Mouse (Mus musculus) ovary, postnatal 36 days (tissue): ENCODE results near the gene Ablim1.
A peak's percentile ranks its signal among the peaks of the same experiment; 100 is the strongest.

Source experiments
- DNase-seq: peaks from one replicate; pipeline ENCODE4 v3.0.0; 2022; ENCODE audit warnings: low spot score, mixed read lengths

Gene Ablim1

DNA sequence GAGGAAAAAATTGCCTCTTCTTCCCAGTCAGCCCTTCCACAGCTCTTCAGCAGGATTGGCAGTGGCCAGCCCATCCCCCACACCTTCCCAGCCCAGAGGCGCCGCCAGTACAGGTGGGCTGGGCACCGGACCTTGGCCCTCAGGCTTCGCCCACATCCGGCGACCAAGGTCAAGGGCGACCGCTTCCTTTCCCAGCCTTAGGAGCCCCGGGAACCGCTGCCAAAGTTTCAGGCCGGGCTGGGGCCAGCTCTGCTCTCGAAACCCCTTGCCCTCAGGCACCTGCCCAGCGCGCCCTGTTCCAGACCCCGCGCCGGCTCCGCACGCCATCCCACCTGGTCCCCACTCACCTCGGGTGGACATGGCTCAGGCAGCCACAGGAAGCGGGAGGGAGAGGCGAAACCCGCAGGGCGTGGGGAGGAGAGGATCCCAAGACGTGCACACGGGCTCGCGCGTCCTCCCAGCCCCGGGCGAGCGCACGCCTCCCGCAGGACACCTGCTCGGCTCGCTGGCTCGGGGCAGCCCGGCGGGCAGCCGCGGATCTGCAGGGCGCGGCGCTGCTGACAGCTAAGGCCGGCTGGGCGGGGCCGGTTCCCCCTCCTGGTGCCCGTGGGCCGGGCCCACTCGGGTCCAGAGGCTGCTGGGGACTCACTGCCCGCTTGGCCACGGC, at the start of gene Ablim1:
TSS of gene Ablim1 (minus strand) at position 574 of the 667 bp plus-strand sequence.
- DNase-seq = peak; percentile 60

DNA sequence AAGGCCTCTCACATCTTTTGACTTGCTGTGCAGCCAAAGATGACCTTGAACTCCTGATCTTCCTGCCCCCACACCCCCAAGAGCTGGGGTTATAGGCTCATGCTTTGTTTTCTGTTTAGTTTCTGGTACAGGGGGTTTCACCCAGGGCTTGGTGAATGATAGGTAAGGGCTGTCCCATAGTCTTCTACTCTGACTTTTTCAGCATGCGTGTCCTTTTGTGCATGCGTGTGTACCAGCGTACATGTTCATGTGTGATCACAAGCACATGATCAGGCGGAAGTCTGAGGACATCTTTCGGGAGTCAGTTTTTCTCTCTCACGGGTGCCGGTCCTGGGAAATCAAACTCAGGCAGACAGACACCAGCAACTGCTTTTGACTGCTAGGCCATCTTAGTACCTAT, 48.8 kb upstream of the Ablim1 start:
- DNase-seq = no peak

DNA sequence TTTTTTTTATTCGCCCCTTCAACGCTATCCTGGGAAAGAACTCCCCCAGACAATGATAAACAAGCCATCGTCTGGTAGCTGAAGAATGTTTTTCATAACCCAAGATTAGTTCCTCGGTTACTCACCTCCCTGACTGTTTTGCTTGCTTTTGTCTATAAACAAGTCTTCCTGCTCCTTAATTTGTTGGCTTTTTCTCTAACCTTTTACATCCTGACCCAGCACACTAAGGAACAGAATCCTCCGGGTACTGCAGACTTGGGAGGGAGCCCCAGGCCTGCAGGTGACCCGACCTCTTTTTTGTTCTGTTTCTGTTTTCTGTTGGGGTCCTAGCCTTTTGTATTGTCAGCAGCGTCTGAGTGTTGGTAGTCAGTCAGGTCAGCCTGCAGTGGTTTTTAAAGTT, 48.4 kb upstream of the Ablim1 start:
- DNase-seq = no peak

DNA sequence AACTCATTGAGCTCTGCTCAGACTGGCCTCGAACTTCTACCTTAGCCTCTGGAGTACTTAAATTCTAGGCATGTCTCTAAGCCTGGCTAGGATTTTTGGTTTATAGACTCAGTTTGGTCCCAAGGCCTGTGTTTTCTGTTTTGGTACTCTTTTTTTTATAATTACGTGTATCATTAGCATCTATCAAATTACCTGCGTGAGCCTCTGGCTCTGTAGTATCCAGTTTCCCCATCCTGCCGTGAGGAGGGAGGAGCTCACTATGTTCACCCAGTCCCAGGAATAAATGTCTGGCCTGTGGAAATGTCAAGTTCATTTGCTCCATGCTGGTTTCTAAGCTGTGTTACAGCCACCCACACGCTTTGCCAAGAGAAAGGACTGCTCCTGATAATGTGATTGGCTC, 47.9 kb upstream of the Ablim1 start:
- no peak for DNase-seq

DNA sequence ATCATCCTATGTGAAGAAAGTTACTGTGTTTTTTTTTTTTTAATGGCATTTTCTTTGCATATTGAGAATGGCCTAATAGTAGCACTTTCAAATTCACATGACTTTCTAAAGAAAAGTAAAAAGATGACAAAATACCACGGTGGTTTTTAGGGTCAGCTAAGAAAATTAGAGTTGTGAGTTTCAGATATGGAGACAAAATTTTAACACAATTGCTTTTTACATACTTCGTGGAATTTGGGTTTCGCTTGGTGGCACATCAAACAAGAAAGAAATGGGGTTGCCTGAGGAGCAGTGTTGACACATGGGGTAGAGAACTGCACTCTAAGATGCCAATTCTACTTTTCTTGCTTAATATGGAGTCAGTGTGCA, 47.2 kb upstream of the Ablim1 start:
- DNase-seq = no peak

DNA sequence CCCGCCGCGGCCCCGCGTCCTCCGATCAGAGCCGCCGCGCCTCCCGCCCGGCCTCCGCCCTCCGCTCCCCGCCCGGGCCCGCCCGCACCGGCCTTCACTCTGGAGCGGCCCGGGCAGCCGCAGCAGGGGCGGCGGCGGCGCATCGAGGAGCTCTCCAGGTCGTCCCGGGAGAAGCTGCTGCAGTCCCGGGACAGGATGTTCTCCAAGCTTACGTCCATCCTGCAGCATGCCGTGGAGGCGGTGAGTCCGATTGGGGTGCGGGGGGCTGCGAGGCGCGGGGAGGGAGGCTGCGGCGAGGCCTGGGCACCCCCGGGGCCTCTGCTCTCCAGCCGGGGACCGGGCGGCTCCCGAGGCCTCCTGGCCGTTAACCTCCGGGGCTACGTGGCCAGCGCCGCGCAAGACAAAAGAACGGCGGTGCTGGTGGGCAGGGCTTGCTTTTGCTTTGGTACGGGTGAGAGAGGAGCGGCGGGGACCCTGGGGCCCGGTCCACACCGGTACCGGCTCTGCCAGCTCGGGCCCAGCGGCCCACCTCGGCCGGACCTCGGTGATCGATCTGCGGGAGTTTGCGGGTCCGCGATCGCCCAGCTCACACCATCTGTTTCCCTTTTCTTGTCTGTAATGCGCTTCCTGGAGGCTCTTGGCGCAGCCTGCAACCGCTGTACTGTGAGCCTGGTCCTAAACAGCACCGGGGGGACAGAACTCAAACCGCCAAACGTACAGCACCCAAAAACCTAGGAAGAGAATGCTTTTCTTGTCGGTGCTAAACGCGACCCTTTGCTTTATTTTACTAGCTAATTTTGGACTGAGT, 46.6 kb upstream of the Ablim1 start:
- DNase-seq = peak; percentile 69

DNA sequence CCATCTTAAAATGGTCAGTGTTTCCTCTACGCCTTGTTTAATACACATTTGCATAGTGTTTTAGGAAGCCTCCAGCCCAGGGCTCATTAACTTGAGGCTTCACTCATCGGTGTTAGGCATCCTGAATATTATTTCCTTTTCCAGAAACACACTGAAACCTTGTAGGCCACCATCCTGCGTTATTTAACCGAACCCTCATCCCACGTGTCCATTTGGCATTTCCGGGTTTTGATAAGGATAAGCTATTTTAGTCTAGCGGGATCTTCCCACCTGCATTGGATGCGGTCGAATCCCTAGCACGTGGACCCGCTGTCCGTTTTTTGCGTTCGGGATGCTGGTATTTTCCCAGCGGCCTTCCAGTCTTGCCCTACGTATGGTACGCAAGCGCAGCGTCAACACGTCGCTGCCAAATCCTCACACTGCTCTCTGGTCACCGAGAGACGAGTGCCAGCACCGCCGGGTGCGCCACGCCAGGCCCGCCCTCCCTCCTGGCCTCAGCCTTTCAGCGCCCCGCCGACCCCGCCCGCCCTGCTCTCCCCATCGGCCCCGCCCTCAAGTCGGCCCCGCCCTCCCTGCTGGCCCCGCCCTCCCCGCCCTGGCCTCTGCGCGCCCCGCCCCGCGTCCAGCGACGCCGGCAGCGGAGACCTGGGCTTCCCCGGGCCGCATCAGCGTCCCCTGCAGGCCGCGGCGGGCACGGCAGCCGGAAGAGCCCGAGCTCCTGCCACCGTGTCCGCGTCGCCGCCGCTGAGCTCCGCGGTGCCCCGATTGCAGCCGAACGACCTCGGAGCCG, 45.8 kb upstream of the Ablim1 start, which contains the start of gene Fam160b1:
TSS of gene Fam160b1 (plus strand) at position 340 of the 790 bp plus-strand sequence.
- DNase-seq = peak; percentile 95

DNA sequence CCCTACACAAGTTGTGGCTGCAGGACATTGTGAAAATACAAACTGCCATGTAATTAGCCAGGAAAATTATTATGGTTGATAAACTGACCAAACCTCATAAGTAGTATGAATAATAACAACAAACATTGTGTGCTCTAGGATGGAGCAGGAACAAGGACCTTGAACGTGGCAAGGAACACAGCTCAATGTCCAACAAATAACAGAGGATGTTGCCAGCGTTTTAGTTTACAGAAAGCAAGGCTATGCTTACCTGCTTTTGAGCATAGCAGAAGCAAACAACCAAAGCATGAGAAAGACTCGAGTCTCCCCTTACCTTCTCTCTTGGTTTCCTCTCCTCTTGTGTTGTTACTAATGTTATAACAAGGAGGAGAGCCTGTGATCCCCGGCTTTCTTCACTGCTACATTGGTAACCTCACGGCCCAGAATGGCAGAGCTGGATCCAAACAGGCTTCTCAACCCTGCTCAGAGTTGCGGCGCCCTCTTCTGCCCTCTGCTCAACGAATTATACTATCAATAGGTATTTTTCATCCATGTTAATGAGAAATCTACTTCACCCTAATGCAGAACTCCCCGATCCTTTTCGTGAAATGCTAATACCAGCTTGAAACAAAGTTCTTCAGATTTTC, 45.1 kb upstream of the Ablim1 start:
- DNase-seq = peak; percentile 38

DNA sequence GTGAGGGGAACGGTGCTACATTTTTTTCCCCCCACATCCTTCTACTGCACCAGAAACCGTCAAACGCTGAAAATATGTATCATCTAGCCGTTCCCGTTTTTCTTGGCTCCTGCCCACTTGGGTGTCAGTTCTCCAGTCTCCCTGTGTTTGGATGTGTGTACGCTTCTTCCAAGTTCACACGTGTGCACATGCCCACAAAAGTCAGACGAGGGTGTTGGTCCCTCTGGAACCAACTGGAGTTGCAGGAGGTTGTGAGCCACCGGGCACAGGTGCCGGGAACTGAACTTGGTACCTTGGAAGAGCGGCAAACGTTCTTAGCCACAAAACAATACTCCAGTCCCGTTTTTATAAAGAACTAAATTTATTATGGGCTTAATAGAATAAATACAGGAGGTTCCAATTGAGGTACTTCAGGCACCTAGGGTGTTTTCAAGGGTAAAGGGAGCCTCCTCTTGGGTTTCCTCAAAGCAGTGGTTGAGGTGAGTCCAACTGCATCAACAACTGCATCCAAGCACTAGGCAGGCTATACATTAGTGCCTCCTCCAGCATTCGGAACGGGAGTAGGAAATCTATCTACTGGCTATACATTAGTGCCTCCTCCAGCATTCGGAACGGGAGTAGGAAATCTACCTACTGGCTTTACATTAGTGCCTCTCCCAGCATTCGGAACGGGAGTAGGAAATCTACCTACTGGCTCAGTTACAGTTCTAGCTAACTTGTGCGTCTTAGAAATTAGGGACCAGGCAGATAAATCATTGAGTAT, 44.3 kb upstream of the Ablim1 start:
- no peak for DNase-seq

DNA sequence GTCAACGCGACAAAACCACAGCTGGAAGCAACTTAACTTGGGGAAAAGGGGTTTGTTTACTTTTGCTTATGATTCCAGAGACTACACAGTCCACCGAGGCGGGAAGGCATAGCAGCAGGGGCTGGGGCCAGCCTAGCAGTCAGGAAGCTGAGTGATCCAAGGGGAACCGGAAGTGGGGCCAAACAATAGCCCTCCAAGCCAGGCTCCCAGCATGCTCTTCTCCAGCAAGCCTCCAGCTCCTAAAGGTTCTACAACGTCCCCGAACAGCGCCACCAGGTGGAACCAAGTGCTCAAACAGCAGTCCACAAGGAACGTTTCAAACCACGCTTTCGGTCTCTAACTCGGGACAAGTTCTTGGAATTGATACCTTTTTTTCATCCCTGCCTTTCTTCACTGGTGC, 43.6 kb upstream of the Ablim1 start:
- peak; percentile 59 for DNase-seq

DNA sequence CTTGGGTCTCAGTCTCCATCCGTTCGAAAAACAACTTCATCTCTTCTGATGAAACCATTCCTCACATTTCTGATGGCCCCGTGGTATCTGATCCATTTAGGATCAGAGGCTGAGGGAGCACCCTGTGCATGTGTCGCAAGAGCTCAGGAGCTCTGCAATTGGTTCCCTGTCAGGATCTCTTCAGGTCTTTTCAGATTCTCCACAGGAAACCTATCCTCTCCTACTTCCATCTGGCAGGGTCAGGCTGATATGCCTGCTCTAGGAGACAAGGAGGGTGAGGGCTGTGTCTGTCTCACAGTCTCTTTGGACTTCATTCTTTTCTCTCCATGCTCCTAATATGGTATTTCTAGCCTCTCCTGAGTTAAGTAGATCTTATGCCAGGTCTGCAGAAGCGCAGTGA, 43.1 kb upstream of the Ablim1 start:
- no peak for DNase-seq

DNA sequence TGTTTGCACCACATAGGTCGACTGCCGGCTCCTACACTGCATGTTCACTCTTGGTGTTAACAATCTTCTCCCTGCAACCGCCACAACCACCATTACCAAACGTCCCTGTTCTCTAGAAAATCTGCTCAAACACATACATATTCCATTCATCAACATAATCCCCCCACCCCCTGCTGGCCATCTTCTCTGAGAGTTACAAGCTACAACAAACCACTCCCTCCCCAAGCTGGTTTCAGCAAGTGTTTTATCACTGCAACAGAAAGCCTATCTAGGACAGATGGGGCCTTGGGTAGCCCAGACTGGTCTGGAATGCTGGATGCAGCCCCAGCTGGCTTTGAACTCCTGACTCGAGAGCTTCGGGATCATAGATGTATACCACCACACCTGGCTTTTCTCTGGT, 42.5 kb upstream of the Ablim1 start:
- no peak for DNase-seq

DNA sequence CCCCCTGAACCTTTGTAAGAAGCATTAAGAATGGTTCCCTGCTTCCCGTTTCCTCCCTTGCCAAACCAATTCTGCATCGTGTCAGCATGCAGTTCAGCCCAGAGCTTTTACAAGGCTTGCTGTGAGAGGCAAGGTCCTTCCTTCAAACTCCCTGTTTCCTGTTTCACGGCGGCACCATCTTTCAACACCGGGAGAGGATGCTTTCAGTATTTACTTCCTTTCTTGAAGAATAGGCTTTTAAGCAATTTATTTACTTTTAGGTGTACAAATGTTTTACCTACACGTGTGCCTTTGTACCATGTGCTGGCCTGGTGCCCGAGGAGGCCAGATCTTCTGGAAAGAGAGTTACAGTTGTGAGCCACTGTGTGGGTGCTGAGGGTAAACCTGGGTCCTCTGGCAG, 41.6 kb upstream of the Ablim1 start:
- DNase-seq = no peak

DNA sequence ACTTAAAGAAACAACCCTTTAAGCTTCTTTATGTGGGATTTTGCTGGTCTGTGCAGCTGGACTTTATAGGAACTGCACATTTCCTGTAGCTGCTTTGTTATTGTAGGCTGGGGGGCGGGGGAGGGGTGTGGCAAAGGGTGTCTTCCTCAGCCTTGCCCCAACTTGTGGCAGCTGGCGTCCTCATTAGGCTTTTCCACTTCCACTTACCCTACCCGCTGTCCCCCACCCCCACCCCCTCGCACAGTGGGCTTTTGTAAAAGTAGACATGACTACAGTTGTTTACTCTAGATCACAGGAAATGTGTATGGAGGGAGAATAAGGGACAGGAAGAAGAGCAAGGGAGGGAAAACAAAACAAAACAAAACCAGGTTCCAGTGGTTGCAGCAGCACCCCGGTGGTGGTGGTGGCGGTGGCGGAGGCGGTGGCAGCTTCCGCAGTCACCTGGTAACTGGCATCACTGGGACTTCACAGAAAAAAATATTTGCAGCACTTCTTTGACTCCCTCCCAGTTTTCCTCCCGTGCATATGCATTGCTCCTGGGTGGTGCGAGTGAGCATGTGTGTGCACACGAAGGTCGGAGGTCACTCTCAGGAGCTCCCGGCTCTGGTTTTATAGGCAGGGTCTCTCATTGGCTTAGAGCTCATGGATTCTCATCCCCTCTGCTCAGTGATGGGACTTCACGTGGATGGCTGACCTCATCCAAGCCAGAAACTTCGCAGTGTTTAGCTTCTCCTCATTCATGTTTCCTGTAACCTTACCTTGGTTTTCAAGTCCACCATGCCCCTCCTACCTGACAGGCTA, 40.9 kb upstream of the Ablim1 start:
- no peak for DNase-seq

DNA sequence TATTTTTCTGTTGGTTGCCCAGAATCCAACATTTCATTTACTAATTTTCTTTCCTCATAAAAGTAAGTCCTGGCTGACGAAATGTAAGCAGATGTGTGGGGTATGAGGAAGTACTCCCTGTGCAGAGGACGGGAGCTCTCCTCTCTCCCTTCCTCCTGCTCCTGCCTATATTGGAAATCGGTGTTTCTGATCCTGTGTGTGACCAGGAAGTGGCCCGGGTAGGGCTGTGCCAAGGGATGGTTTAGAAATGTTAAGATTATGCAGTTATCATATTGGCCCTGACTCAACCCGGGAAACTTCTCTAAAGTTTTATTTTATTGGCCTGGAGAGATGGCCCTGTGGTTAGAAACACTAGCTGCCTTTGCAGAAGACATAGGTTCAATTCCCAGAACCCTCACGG, 40.0 kb upstream of the Ablim1 start:
- no peak for DNase-seq

DNA sequence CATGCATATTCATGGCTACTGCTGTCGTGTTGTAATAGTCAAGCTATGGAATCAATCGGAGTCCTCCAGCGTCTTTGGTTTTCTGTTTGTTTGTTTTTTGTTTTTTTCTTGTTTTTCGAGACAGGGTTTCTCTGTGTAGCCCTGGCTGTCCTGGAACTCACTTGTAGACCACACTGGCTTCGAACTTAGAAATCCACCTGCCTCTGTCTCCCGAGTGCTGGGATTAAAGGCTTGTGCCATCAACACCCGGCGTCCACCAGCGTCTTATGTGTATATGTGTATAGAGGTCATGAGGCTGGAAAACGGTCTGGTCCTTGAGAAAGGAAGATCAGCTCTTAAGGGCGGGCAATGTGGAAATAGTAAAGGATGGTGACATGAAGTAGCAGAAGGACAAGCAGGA, 39.3 kb upstream of the Ablim1 start:
- DNase-seq = no peak

DNA sequence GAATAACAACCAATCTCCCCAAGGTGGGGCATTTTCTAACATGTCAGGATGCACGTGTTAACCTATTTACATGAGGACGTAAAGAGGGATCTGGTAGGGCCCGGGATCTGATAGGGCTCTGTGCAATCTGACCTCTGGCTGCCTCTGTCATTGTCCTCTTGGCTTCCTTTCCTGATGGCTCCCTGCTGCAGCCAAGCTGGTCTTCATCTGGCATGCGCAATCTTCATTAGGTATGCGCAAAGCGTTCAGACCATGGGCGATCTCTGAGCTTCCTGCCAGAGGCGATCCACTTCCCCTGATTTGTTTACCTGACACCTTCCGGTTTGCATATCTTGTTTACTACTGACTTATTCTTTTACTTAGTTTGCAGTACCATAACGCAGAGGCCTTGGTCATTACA, 38.5 kb upstream of the Ablim1 start:
- DNase-seq = no peak

DNA sequence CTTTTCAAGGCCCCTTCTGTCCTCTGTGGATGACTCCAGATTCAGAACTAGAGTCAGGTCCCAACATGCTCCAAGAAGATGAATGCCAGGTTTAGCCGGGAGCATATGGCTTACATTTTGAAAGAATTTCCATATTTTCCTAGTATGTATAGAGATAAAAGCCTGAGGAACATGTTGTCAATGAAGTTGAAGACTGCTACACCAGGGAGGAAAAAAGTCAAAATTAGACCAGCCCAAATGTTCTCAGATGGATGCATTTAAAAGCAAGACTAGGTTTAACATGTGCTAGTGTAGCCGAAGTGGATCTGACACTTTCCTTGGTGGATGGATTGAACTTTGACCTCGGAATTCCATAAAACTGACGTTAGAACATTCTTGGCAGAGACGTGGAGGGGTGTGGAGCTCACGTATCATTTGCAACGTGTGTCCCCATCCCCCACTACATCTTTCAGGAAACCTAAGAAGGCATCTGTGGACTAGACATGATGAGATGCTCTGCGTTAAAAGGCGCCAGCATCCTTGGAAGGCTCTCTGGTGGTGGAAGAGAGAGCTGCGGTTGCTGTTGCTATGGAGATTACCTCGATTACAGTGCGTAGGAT, 37.7 kb upstream of the Ablim1 start:
- no peak for DNase-seq

DNA sequence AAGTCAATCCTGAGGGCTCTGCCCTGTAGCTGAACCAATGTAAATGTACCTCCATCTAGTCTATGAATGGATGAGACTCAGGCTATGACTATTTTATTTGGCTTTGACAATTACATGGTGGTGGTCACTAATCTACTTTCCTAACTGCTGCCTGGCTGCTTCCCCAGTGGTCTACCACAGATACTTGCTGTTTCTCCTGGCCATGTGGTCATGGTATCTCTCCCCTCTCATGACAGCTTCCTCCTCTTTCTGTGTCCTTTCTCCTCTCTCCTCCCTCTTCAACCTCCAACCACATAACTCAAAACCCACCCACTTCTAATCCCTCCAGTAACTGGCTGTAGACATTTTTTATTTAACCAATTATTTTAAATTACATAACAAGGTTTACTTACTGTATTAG, 34.4 kb upstream of the Ablim1 start:
- no peak for DNase-seq

DNA sequence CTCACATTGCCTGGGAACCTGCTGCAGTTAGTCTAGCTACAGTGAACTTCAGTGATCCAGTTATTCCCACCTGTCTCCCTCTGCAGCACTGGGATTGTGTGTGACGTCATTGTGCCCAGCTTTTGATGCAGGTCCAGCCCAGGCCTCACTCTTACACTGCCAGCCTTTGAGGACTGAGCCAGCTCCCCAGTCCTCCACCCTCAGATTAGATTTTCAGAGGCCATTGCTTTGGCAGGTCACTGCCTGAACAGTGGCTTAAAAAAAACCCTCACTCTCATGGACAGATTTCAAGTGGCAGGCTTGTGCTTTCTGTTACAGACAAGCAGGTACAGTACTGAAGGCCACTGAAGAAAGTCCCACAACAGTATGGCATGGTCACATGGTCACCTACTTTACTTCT, 30.0 kb upstream of the Ablim1 start:
- no peak for DNase-seq
